Mouse (Mus musculus) hindbrain, embryonic 12.5 days (tissue): Measurements from ENCODE around the gene Clnk. TPM values are rescaled to one million over a fixed set of nuclear protein-coding genes. Genes with fewer than 3 reads are reported as not detected.

Source experiments
- ATAC-seq: fragments of 200-750 bp; cut with Nextera tagmentation; 2 replicates; pipeline ENCODE4 v1.8.0; 2017; ENCODE audit warnings: moderate TSS enrichment; ENCODE audit not compliant: low FRiP score
- H3K27ac ChIP-seq: fragments of 300-500 bp; sonication (generic); 2 replicates; pipeline ENCODE4 v1.5.1; 2016; ENCODE audit warnings: mild to moderate bottlenecking
- H3K27me3 ChIP-seq: fragments of 300-500 bp; sonication (generic); 2 replicates; pipeline ENCODE4 v1.6.1; 2016; ENCODE audit warnings: mild to moderate bottlenecking
- H3K36me3 ChIP-seq: fragments of 300-500 bp; sonication (generic); 2 replicates; pipeline ENCODE4 v1.6.1; 2016; ENCODE audit warnings: mild to moderate bottlenecking
- H3K4me1 ChIP-seq: fragments of 300-500 bp; sonication (generic); 2 replicates; pipeline ENCODE4 v1.6.1; 2016
- H3K4me2 ChIP-seq: fragments of 300-500 bp; sonication (generic); replicated peaks from 2 replicates; pipeline ENCODE4 v1.6.1; 2016; ENCODE audit warnings: mild to moderate bottlenecking
- H3K4me3 ChIP-seq: fragments of 300-500 bp; sonication (generic); 2 replicates; pipeline ENCODE4 v1.5.1; 2016; ENCODE audit warnings: mild to moderate bottlenecking
- H3K9ac ChIP-seq: fragments of 300-500 bp; sonication (generic); 2 replicates; pipeline ENCODE4 v1.6.1; 2016; ENCODE audit warnings: mild to moderate bottlenecking, moderate library complexity
- H3K9me3 ChIP-seq: fragments of 300-500 bp; sonication (generic); replicated peaks from 2 replicates; pipeline ENCODE4 v1.6.1; 2016; ENCODE audit warnings: mild to moderate bottlenecking
- WGBS: fragments of 180-500 bp; shearing (Covaris S2); methylation state at CpG from one replicate; pipeline ENCODE4 v1.1.7; 2016; 5-methylcytosine and 5-hydroxymethylcytosine counted together
- polyA plus RNA-seq: library from polyadenylated mRNA; unstranded; fragments of >200 nt; fragmentation: Nextera tagmentation; extraction: Ambion mirVana; gene quantifications from 2 replicates; pipeline ENCODE4 v1.2.1, GENCODE M21; 2016

The Clnk gene
- polyA plus RNA-seq, 1 experiment from 2014 or later = 0.32 TPM

GRCm38 (mm10) chr5:38702091-38702490 lies 174.5 kb downstream of the Clnk start:
- Histone ChIP-seq H3K27ac (no peak overlapping the region), H3K4me2 (no peak overlapping the region), H3K4me3 (no peak overlapping the region), H3K27me3 (no peaks in the 10 kb centered on the region), H3K36me3 (no peaks in the 10 kb centered on the region), H3K4me1 (no peaks in the 10 kb centered on the region), H3K9me3 (no peaks in the 10 kb centered on the region), H3K9ac (no peak overlapping the region)
- 75% methylated on average over 2 of the region's 2 CpGs for WGBS
- no peak for ATAC-seq

DNA sequence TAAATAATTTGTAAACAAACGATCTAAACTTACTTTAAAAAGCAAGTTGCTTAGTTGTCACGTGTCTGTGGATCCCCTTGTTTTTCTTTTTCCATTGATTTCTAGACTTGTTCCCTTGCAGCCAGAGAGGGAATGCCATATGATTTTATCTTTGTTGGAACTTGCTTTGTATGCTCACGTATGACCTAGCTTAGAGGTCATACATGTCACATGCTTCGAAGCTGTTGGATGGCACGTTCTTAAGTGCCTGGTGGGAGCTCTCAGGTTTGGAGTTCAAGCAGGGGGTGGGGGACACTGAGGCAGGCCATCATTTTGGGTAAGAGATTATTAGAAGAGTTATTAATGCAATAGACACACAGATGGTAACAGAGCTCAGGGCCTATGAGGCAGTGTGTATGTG lies 178.1 kb downstream of the Clnk start:
- Histone ChIP-seq H3K36me3 (no peaks in the 10 kb centered on the region), H3K4me2 (no peak overlapping the region), H3K4me3 (no peak overlapping the region), H3K27me3 (no peaks in the 10 kb centered on the region), H3K9me3 (no peaks in the 10 kb centered on the region), H3K9ac (no peak overlapping the region), H3K4me1 (no peaks in the 10 kb centered on the region), H3K27ac (no peak overlapping the region)
- ATAC-seq = no peak
- WGBS = 76% methylated on average over 5 of the region's 5 CpGs

GRCm38 (mm10) chr5:38698046-38698445 lies 178.6 kb downstream of the Clnk start:
- Histone ChIP-seq H3K4me3 (no peak overlapping the region), H3K9ac (no peak overlapping the region), H3K4me1 (no peaks in the 10 kb centered on the region), H3K36me3 (no peaks in the 10 kb centered on the region), H3K9me3 (no peaks in the 10 kb centered on the region), H3K4me2 (no peak overlapping the region), H3K27ac (no peak overlapping the region), H3K27me3 (no peaks in the 10 kb centered on the region)
- no peak for ATAC-seq
- 21% methylated on average over 3 of the region's 3 CpGs for WGBS

GRCm38 (mm10) chr5:38696616-38697375 lies 179.8 kb downstream of the Clnk start:
- Histone ChIP-seq H3K4me3 (no peak overlapping the region), H3K4me1 (no peaks in the 10 kb centered on the region), H3K27me3 (no peaks in the 10 kb centered on the region), H3K36me3 (no peaks in the 10 kb centered on the region), H3K27ac (no peak overlapping the region), H3K9ac (no peak overlapping the region), H3K9me3 (no peaks in the 10 kb centered on the region), H3K4me2 (no peak overlapping the region)
- WGBS = 58% methylated on average over 8 of the region's 8 CpGs
- ATAC-seq = no peak

DNA sequence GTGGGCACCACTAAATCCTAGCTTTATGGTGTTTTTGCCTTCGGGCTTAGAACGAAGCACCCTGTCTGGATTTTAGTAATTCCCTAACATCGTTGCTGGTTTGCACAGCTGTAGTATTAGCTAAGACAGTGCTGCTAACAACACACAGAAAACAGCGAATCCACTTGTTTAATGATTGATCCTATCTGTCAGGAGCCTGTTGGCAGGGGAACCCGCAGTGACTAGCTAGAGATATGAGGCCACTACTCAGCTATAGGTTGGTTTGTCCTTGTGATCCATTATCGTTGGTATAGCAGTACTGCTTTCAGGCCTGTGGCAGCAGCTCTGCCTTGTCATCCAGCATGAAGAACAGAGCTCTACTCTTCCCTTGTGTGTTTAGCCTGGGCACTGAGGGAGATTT lies 183.8 kb downstream of the Clnk start:
- Histone ChIP-seq H3K9ac (no peak overlapping the region), H3K27ac (no peak overlapping the region), H3K4me2 (no peak overlapping the region), H3K9me3 (no peaks in the 10 kb centered on the region), H3K4me3 (no peak overlapping the region), H3K36me3 (no peaks in the 10 kb centered on the region), H3K4me1 (no peaks in the 10 kb centered on the region), H3K27me3 (no peaks in the 10 kb centered on the region)
- no peak for ATAC-seq
- 91% methylated on average over 6 of the region's 6 CpGs for WGBS

DNA sequence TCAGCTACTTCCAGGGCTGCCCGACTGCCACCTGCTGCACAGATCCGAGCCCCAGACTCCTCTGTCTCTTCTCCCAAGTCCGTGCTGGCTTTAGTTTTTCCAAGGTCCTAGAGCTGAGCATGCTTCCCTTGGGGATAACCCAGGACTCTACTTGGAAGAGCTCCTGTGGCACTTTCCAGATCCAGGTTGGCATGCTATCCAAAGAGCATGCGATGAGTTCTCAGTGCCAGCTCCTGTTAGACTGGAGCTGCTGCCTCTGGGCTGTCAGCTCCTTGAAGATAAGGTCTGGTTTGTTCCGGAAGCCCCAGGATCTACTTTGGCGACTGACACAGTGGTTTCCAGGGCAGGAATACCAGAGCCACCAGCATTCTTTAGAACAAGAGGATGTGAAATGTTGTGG lies 187.4 kb downstream of the Clnk start:
- no peak overlapping the region for H3K4me3 ChIP-seq
- 93% methylated on average over 6 of the region's 6 CpGs for WGBS
- H3K27ac ChIP-seq = no peak overlapping the region

GRCm38 (mm10) chr5:38687694-38688093 lies 188.9 kb downstream of the Clnk start:
- H3K4me3 ChIP-seq = no peak overlapping the region
- H3K4me1 ChIP-seq = peaks cover 10% of the 10 kb centered on the region
- H3K9me3 ChIP-seq = no peaks in the 10 kb centered on the region
- H3K36me3 ChIP-seq = peaks cover 4% of the 10 kb centered on the region
- no peaks in the 10 kb centered on the region for H3K27me3 ChIP-seq
- no peak overlapping the region for H3K27ac ChIP-seq
- 92% methylated on average over 1 of the region's 1 CpGs for WGBS
- no peak for ATAC-seq
- no peak overlapping the region for H3K4me2 ChIP-seq
- no peak overlapping the region for H3K9ac ChIP-seq

More for the DNA sequence above, 187.4 kb downstream of the Clnk start:
- no peaks in the 10 kb centered on the region for H3K9me3 ChIP-seq
- H3K27me3 ChIP-seq = no peaks in the 10 kb centered on the region
- no peak overlapping the region for H3K4me2 ChIP-seq
- no peaks in the 10 kb centered on the region for H3K36me3 ChIP-seq
- H3K9ac ChIP-seq = no peak overlapping the region
- no peaks in the 10 kb centered on the region for H3K4me1 ChIP-seq
- no peak for ATAC-seq

DNA sequence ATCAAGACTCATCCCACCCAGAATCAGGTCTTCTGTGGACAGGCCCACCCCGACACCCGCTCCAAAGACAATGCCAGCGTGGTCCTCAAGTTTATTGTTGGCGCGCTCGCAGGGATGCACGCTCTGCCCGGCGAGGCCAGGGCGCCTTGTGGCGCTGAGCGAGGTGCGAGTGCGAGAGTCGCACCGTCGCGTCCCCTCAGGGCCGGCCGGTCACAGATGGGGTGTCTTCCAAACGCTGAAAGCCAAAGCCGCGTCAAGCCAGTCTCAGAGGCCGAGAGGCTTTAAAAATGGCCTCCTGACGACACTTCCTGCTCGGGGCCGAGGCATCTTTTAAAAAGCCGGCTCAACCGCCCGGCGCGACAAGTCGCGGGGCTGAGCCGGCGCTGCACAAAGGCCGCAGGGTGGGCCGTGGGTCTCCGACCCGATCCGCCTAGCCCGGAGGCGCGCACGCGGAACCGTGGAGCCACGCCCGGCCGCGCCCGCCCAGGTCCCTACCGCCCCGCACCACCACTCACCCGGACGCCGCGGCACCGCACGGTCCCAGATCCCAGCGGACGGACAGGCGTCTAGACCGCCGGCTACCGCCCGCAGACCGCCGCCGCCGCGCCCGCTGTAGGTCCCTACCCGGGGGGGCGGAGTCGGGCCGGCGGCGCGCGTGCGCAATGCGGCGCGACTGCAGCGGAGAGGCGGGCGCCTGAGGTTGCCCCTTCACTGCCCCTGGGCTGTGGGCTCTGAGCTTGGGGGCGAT lies 192.3 kb downstream of the Clnk start, which contains the start of gene Zfp518b:
Gene Zfp518b, minus strand, starts transcription at position 663 of the 748 bp plus-strand sequence.
- peaks cover 35% of the 10 kb centered on the region for H3K36me3 ChIP-seq
- H3K4me3 ChIP-seq = peak within 1 kb of the TSS; percentile 84
- ATAC-seq = peak; percentile 96
- peak within 1 kb of the TSS; percentile 92 for H3K9ac ChIP-seq
- no peaks in the 10 kb centered on the region for H3K27me3 ChIP-seq
- H3K4me1 ChIP-seq = peaks cover 12% of the 10 kb centered on the region
- H3K27ac ChIP-seq = peak within 1 kb of the TSS; percentile 93
- 0 out of 2 replicates have a peak, but pooled peaks cover 3% of the 10 kb centered on the region for H3K9me3 ChIP-seq
- peak within 1 kb of the TSS; percentile 67 for H3K4me2 ChIP-seq
- under 1% methylated on average over 88 of the region's 89 CpGs for WGBS

- Histone ChIP-seq H3K27me3 (no peaks in the 10 kb centered on the region), H3K4me3 (no peak overlapping the region), H3K27ac (no peak overlapping the region), H3K4me2 (no peak overlapping the region), H3K9me3 (no peaks in the 10 kb centered on the region), H3K9ac (no peak overlapping the region), H3K36me3 (no peaks in the 10 kb centered on the region), H3K4me1 (no peaks in the 10 kb centered on the region)
- no peak for ATAC-seq
- 86% methylated on average over 5 of the region's 5 CpGs for WGBS
Observed at GRCm38 (mm10) chr5:38658836-38659235, 217.8 kb downstream of the Clnk start.

Other genes with a start within 250 kb of the Clnk start
- gene Zfp518b, start 192.0 kb downstream of the Clnk start, polyA plus RNA-seq = 44.6 and 46.5 TPM in 2 replicates